Mouse (Mus musculus) liver, adult (tissue): ENCODE results near the gene Nans.

Experiments used
- GATA4 ChIP-seq: IDR thresholded peaks from 2 replicates; pipeline ENCODE4 v1.6.1; 2014; ENCODE audit warnings: mild to moderate bottlenecking, low read length; ENCODE audit not compliant: insufficient replicate concordance

Nans gene

DNA sequence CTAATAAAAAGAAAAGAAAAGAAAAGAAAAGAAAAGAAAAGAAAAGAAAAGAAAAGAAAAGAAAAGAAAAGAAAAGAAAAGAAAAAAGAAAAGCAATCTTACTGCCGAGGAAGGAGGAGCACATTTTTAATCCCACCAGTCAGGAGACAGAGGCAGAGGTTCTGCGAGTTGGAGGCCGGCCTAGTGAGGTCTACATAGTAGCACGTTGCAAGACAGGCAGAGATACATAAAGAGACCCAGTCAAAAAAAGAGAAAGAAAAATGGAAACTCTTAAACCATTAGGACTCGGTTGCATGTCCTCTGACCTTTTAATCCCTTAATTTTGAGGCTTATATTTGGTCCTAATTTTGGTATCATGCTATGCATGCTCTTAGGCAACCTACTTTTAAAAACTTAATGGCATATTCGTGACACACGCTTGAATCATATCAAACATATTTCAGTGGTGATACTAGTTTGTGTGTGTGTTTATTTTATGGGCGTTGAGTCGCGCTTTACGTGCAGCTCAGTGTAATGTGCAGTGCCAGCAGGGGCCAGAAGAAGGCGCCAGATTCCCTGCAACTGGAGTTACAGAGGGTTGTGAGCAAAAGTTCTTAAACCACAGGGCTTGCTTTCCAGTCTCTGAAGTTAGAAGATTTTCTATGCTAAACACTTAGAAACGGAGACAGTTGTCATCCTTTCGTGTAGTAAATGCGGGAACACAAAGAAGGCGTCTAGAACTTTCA, 18.9 kb downstream of the Nans start:
- no peak for TF ChIP-seq GATA4

GRCm38 (mm10) chr4:46520491-46520890, 31.4 kb downstream of the Nans start:
- no peak for TF ChIP-seq GATA4

DNA sequence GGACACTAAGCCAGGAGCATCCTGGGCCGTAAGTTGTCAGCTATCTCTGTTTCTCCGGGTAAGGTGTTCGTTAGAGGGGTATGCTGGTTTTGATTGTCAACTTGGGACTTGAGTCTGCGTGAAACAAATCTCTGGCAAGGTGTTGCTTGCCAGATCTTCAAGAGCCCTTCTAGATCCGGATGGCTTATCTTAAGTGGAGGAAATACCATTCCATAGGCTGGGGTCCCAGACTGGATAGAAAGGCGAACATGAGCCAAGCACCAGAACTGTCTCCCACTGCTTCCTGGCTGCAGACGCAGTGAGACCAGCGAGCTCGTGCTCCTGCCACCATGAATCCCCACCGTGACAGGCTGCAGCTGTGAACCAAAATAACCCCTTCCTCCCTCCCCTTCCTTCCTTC, 32.4 kb downstream of the Nans start:
- TF ChIP-seq GATA4, result no peak

GRCm38 (mm10) chr4:46523324-46523723, 34.3 kb downstream of the Nans start:
- no peak for TF ChIP-seq GATA4

DNA sequence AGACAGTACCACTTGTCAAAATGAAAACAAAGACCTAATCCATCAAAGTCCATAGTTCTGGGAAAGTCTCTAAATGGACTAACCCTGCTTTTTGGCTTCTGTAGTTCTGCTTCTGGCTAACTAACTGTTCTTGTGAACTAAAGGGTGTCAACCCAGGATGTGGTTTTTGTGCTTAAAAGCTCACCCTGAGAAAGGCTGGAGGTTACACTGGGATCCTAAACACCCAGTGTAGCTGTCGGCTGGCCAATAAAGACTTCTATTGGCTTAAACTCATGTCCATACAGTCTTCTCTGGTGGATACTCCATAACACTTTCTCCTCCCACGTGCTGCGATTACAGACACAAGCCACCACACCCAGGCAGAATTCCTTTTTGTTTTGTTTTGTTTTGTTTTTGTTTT, 37.2 kb downstream of the Nans start:
- no peak for TF ChIP-seq GATA4

DNA sequence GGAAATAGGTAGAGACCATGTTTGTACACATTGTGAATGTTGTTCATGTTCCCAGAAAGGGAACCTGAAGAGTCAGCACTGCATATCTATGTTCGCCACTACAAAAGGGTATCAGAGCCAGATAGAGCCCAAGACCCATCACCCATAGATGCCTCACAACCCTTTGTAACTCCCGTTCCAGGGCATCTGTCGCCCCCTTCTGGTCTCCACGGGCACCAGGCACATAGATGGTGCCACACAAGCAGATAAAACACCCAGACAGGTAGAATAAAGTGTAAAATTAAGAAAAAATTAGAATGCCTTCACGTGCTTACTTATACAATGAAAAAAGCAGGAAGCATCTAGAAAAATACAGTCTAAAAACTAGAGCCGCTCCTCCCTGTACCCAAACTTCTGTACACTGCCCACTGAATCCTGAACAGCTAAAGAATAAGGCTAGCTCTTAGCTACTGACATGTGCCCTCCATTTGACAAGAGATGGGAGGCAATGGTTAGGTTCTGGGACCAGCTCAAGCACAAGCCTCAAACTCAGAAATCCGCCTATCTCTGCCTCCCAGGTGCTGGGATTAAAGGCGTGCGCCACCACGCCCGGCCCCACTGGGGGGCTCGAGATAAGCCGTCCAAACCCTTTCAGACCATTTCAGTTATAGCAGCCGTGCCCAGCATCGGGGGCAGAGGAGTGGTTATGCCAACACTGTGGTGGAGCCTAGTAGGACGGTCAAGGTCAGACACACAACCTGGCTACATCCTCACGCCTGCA, 37.9 kb downstream of the Nans start:
- TF ChIP-seq GATA4, result no peak

- TF ChIP-seq GATA4, result no peak
Measured at GRCm38 (mm10) chr4:46527558-46527926, 38.5 kb downstream of the Nans start.

GRCm38 (mm10) chr4:46529722-46530121, 40.7 kb downstream of the Nans start:
- TF ChIP-seq GATA4, result peak; percentile 54; the same call in 1 of the 2 replicates

DNA sequence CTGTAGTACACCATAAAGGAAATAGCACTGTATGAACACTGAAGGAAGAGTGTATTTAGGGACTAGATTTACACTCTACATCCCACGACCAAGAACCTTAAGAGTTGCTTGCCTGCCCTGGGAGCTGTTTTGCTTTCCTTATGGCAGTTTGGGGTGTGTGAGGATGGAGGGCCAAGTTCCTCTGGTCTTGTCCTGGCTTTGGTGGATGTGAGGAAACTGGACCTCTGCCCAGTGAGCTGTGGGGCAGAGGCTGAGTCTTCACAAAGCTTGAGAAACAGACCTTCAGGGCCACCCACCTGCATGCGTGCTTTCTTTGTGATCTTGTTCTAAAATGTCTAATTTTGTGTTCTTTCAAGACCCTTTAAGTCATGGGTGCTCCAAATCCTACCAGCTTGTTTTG, 43.5 kb downstream of the Nans start:
- no peak for TF ChIP-seq GATA4

DNA sequence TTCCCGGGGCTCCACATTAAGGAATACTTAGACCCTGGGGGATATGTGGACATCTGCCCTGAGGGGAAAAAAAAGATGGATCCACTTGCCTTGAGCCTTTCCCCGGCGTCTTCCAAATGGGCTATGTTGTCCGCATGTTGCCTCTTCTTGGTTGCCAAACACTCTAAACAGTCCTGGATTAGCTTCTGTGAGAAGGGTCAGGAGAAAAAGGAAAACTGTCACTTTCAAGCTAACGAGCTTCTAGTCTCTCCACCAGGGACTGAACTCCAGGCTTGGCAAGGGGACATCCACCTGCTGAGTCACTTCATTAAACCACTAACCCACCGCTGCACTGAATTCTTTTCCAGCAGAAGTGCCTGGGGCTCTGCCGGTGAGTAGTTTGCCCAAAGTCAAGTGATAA, 43.9 kb downstream of the Nans start:
- TF ChIP-seq GATA4, result no peak

GRCm38 (mm10) chr4:46533934-46534720, 45.1 kb downstream of the Nans start:
- TF ChIP-seq GATA4, result no peak

- TF ChIP-seq GATA4, result no peak
Measured at GRCm38 (mm10) chr4:46535094-46535830, 46.2 kb downstream of the Nans start.

- TF ChIP-seq GATA4, result no peak; the same call in 1 of the 2 replicates
Measured at GRCm38 (mm10) chr4:46535840-46536361, 46.9 kb downstream of the Nans start, which contains the start of gene Trim14. Trim14 (minus strand) TSS chr4:46536141.

- no peak for TF ChIP-seq GATA4
Measured at GRCm38 (mm10) chr4:46539167-46539566, 50.1 kb downstream of the Nans start.

DNA sequence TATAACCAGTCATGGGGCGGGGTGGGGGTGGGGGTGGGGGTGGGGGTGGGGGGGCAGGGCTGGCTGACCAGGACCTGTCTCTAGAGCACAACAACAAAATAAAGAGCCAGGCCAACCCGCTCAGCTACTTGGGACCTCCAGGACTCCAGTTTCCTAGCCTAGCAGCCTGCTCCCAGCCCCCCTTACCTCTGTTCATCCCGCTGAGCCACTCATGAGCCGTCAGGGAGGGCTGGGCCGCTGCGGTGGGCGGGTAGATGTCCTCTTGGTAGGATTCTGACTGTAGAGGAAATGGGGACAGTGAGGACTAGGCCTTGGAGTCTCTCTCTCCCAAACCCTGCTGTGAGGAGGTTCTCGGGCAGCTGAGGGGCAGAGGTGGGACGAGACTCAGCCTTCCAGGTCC, 52.7 kb downstream of the Nans start:
- no peak for TF ChIP-seq GATA4
